Mouse (Mus musculus) erythroblast, embryonic 14.5 days (primary cell): ENCODE data around the gene Ube2e3.

Experiments
- GATA1 ChIP-seq: IDR thresholded peaks from 2 replicates; pipeline ENCODE4 v1.6.1; 2012; ENCODE audit warnings: low read length, inconsistent platforms, mixed read lengths
- TAL1 ChIP-seq: IDR thresholded peaks from 3 replicates; pipeline ENCODE4 v1.6.1; 2012; ENCODE audit warnings: low read length, inconsistent platforms, mixed read lengths

GRCm38 (mm10) chr2:78970088-78970487 is 102.2 kb downstream of the Ube2e3 start:
- TF ChIP-seq TAL1 (no peak), GATA1 (peak; percentile 13; the same call in 1 of the 2 replicates)
